Mouse (Mus musculus): ENCODE data around the gene Ugt1a8.

Gene Ugt1a8

DNA sequence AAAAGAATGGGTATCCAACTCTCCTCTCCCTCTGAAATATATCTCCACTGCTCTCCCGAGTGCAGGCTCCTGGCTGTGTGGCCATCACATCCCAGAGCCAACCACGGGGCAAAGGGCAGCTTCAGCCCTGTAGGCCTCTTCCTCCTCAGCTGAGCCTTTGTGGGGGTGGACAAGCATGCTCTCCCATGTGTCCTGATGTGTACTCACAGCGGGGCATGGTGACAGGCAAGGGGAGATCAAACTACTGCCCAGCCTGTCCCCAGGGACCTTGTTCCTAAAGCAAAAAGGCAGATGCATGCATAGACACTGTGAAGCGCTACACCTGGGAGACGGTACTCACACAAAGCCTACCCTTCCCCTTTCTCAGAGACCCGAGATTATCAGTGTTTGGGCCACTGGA is 172.5 kb downstream of the Ugt1a8 start:
- no peak for DNase-seq (ENCODE audit: low spot score)

DNA sequence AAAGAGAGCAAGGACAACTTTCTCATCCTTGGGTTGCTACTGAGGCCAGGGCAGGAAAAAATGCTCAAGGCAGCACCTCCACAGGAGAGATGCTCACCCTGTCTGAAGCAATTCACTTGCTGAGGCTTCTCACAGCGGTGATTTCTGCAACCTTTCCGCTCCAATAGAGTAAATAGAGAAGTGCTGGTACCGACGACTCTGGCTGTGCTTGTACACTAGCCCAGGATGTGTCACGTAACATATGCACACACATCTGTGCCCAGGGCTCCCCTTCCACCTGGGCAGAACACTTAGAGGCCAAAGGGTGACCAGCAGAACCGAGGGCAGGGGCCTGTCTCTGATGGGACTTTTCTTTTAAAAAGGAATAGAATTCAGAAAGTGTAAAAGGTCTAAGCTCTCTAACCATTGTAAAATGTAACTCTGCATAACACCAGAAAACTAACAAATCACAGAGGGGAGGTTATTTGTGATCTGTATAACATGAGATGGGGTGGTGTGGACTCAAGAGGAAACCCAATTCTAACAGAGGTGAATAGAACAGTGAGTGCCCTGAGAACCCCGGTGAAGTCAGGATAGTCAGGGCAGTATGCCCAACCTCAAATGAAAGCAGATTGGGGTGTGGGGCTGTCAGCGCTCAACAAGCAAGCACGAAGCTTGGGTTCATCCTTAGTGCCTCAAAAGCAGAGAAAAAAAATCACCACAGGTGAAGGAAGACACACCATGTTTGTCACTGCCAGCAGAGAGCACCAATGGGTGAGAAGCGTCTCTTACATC is 173.2 kb downstream of the Ugt1a8 start:
- DNase-seq (ENCODE audit: low spot score) = no peak

DNA sequence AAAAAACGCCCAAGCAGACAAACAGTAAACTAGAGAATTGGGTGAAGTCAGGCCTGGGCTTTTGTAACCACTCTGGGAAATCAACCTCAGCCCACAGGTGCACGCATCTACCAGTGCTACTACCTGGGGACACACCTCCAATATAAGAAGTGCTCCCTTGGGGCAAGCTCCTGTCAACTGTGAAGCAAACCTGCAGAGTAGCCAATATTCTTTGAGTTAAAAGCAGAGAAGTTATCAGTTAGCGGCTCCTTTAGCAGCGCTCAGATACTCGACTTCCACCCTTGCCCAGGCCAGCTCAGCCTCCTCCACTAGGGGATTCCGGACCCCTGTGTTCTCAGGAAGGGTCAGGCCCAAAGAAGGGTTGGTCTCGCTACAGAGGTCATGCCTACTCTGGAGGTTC is 174.1 kb downstream of the Ugt1a8 start:
- no peak for DNase-seq (ENCODE audit: low spot score)

DNA sequence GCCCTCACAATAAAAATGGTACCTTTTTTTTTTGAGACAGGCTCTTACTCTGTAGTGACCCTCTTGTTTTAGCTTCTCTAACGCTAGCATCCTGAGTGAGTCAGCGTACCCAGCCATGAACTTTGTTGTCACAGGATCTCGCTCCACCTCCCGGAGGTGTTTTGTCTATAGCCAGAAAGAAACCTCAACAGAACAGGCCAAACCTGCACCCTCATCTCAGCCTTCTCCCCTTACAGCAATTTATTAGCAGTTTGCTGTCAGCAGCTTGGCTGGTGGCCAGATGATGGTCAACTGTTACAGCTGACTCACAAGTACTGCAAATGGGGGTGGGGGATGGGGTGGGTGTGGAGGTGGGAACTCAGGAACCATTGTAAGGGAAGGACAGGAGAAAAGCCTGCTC is 174.6 kb downstream of the Ugt1a8 start:
- DNase-seq (ENCODE audit: low spot score) = peak; percentile 80

DNA sequence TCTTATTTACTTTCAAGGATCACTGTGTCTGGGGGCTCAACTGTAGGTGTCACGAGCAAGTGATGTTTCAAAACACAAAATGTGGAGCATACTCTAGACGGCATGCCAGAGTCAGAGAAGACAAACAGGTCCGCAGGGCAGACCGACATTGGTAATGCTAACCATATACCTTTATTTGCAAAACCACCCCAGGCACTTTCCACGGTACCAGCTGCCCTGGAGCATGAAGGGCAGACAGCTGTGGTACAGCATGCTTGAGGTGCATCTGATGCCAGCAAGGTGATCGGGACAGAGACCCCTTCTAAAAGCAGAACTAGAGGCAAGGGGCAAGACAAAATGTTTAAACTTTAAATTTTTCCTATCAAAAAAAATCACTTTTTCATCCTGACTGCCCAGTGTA is 175.3 kb downstream of the Ugt1a8 start:
- DNase-seq (ENCODE audit: low spot score) = no peak

DNA sequence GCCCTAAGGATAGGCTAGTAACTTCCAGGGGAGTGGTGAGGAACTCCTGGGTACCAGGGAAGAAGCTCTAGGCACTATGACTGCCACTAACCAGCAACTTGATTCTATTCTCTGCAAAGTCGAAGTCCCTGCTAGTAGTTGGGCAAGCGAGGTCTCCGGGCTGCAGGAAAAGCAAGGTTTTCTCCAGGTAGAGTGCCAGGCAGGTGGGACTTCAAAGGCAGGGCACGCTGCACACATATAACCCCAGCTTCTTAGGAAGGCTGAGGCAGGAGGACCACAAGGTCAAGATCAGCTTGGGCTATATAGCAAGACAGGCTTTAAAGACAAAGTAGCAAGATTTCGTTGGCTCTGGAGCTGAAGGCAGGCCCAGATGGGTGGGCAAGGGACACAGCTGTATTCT is 176.2 kb downstream of the Ugt1a8 start:
- DNase-seq (ENCODE audit: low spot score) = no peak

DNA sequence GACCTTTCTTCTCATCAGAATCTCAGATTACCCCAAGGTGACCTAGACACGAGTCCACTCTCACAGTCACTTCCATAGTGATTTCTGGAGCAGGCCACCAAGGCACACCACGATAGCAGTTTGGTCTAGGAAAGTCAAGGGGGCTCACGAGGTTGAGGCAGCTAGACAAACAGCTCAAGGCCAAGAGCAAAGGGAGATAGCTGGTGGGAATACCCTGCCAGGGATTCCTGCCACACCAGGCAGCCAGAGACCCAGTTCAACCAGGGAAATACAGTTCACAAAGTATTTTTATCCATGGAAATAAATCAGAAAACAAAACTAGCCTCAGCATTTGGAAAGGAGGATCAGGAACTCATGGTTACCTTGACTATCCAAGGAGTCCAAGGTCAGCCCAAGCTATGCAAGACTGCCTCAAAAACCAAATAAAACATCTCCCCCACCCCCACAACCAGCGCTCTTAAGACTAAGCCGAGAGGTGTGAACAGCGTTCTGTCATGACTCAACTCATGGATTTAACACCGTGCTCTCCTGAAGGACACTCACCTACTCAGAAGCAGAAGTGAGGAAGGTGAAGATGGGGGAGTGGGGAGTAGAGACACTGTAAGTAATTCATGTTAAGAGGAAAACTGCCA is 176.7 kb downstream of the Ugt1a8 start:
- DNase-seq (ENCODE audit: low spot score) = no peak

DNA sequence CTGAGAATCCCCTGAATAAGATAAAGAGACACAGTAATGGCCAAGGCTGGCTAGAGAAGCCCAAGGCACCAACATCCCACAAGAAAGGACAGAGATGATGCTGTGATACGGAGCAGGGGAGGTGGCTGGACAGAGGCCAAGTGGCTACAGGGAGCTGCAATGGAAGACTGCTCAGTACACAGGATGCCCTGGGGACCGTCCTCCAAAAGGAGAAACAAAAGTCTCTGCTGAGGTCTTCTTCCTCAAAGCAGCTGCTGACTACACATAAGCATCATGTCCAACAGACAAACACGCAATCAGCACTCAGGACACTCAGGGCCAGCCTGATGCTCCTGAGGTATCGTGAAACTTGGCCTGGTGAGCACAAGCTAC is 177.2 kb downstream of the Ugt1a8 start:
- DNase-seq (ENCODE audit: low spot score) = no peak

DNA sequence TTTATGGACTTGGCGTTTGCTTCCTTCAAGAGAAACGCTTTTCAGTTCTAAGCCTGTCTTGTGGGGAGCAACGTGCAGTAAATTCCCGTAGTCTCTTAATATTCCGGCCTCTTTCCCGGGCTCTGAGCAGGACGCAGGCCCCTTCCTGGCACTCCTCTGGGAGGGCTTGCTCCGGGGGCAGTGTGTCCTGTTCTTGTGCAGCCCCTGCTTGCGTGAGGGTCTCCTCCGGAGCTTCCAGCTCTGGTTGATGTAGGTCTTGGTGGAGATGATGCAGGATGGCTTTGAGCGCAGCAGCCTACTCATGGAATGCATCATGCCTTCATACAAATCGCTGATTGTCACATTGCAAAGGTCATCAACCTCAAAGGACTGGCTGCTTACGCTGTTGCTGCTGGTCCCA is 178.5 kb downstream of the Ugt1a8 start:
- DNase-seq (ENCODE audit: low spot score) = no peak

DNA sequence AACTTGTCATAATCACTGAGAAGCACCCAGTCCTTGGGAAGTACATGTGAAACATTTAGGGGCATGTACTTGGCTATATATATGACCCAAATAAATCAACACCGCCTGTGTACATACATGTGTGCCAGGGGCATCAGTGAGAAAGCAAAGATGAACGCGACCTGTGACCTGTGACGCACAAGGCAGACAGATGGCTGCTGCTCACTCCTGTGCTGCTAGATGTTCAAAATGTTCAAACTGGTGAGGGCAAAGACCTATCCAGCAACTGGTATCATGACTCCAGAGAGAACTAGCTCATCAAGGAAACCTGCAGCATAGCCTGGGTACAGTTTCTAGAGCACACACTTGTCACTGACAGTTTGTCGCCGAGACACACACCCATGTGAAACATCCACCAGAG is 179.9 kb downstream of the Ugt1a8 start:
- no peak for DNase-seq (ENCODE audit: low spot score)

DNA sequence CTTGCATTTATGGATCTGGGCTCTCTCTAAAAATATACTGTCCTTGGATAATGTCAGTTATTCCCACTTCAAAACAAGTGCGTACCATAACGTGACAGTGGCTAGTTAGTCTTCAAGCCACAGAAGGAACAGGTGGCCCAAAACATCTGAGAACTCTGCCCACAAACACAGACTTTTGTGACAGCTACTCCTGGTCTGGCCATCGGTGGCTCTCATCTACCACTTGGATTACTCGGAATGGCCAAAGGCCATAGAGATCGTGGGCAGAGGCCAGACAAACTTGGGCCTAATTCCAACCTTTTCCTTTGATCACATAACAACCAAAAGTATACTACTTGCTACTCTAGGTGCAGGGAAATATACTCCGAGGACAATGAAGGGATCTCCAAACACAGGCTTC is 180.5 kb downstream of the Ugt1a8 start:
- DNase-seq (ENCODE audit: low spot score) = no peak

Data from ovary, postnatal 14 days (tissue).